Mouse (Mus musculus): ENCODE measurements around the gene BC052040.

BC052040 gene

DNA sequence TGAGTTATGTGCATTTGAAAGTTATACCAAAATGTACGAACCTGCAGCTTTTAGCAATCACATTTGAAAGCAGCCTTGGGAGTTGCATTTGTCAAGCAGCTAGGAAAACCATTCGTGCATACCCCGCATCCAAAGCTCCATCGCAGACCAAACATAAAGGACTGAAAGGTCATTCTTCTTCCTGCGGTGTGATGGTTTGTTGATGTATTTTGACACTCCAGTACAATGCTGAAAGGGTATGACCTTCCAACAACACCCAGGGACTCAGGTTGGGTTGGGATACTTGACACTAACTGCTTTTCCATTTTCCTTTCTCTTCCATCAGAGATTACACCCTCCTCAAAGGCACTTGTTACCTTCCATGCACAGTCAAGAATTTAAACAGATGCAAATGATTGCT lies 121.1 kb downstream of the BC052040 start:
- no peaks in the 10 kb centered on the region for H3K27me3 ChIP-seq (ENCODE audit: control insufficient read depth, insufficient read depth, low read length, poor library complexity, severe bottlenecking)
- H3K36me3 ChIP-seq (ENCODE audit: control insufficient read depth, insufficient read depth, low read length, poor library complexity, severe bottlenecking) = no peaks in the 10 kb centered on the region
- no peak for DNase-seq (ENCODE audit: low read depth, low spot score)

DNA sequence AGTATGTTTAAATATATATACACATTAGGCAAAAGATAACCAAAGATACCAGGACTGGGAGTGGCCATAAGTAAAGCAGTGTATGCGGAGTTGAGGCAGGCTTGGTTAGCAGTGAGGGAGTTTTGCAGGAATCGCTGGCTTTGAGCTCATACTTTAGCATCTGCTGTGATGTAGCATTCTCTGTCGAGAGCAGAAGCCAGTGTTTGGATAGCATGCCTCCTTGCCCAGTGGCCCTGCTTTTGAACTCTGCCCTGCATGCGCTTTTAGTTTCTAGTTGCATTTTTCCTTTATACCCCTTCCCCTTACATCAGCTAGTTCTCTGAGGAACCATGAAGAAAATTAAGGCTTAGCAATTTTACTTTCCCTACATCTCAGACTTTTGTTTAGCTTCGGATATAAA lies 136.0 kb downstream of the BC052040 start:
- H3K27me3 ChIP-seq (ENCODE audit: control insufficient read depth, insufficient read depth, low read length, poor library complexity, severe bottlenecking) = no peaks in the 10 kb centered on the region
- no peak for DNase-seq (ENCODE audit: low read depth, low spot score)
- H3K36me3 ChIP-seq (ENCODE audit: control insufficient read depth, insufficient read depth, low read length, poor library complexity, severe bottlenecking) = no peaks in the 10 kb centered on the region

DNA sequence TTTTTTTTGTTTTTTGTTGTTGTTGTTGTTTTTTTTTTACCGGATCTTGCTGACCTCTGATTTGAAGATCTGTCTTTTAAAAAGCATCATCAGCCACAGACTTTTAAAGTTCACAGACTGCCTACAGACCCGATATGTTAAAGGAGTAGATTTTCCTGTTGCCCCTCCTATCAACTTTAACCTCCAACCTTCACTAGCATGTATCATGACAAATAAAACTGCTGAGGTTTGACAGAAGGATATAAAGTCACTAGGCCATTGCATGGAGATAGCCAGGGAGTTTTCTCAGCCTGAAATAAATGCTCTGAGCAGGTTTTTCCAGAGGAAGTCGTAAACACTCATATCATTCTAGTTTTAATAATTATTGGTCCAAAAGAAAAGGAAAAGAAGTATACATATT lies 136.5 kb downstream of the BC052040 start:
- no peaks in the 10 kb centered on the region for H3K27me3 ChIP-seq (ENCODE audit: control insufficient read depth, insufficient read depth, low read length, poor library complexity, severe bottlenecking)
- no peak for DNase-seq (ENCODE audit: low read depth, low spot score)
- H3K36me3 ChIP-seq (ENCODE audit: control insufficient read depth, insufficient read depth, low read length, poor library complexity, severe bottlenecking) = no peaks in the 10 kb centered on the region

DNA sequence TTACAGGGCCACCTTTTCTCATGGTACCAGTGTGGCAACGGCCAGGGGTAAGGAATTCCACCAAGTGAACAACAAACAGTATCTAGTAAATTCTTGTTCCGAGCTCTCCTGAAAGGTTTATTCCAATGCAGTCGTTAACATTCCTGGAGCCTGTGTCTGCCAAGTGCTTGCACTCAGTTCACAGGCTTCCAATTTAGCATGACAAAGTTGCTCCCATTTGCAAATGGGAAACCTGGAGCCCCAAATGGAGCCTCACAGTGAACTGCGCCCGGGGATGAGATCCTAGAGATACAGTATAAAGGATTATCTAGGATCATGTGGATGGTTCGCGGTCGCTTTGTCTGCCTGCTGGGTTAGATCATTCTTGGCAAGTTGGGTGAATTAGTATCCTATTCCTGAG lies 141.9 kb downstream of the BC052040 start:
- no peaks in the 10 kb centered on the region for H3K36me3 ChIP-seq (ENCODE audit: control insufficient read depth, insufficient read depth, low read length, poor library complexity, severe bottlenecking)
- no peaks in the 10 kb centered on the region for H3K27me3 ChIP-seq (ENCODE audit: control insufficient read depth, insufficient read depth, low read length, poor library complexity, severe bottlenecking)
- DNase-seq (ENCODE audit: low read depth, low spot score) = no peak

DNA sequence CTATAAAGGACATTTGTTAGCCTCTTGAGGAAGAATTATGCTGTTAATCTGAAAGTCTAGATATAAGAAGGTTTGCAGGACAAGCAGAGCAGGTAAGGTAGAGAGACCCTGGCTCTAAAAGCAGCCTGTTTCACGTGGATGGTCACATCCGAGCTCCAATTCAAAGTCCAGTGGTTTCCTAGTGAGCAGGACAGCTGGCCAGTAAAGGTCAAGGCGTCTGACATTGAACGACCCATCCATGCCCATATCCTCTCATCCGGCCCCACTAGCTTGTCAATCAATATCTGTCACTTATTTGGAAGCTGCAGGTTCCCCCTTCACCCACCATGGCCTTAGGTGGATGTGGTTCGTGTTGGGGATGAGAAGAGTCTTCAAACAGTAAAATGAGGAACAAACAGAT lies 142.7 kb downstream of the BC052040 start:
- Histone ChIP-seq H3K36me3 (ENCODE audit: control insufficient read depth, insufficient read depth, low read length, poor library complexity, severe bottlenecking) (no peaks in the 10 kb centered on the region), H3K27me3 (ENCODE audit: control insufficient read depth, insufficient read depth, low read length, poor library complexity, severe bottlenecking) (no peaks in the 10 kb centered on the region)
- no peak for DNase-seq (ENCODE audit: low read depth, low spot score)

DNA sequence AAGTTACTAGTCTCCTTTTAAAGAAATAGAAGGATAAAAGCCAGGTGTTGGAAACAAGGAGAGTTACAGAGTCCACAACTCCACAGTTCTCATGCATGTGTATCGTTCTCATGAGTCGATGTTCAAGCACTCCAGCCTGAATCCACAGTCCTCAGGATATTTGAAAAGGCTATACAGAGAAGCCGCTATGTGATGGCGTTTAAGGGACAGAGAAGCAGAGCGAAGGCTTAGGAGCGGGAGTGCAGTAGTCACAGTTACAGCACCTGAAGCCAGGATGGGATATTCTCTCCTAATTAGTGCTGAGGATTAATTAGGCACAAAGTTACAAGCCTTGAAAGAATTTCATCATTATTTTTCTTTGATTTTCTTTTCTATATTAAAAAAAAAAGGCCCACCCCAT lies 143.2 kb downstream of the BC052040 start:
- H3K27me3 ChIP-seq (ENCODE audit: control insufficient read depth, insufficient read depth, low read length, poor library complexity, severe bottlenecking) = no peaks in the 10 kb centered on the region
- DNase-seq (ENCODE audit: low read depth, low spot score) = no peak
- no peaks in the 10 kb centered on the region for H3K36me3 ChIP-seq (ENCODE audit: control insufficient read depth, insufficient read depth, low read length, poor library complexity, severe bottlenecking)

DNA sequence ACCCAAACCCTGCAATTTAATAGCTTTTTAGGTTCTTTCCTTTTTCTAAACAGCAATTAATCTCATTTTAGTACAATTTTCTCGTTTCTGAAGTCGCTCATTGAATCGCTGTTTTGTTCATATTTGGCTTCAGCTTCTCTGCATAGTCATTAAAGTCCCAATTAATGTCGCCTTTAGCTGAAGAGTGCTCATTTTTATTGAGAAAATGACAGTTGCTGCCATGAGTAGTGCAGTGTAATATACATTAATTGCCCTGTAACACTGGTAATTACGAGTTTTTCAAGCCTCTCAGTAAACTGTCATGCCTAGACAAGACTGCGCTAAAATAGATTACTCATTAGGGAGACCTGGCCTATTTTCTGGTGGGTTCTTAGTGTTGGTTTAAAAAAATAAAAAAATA lies 144.0 kb downstream of the BC052040 start:
- DNase-seq (ENCODE audit: low read depth, low spot score) = no peak
- no peaks in the 10 kb centered on the region for H3K36me3 ChIP-seq (ENCODE audit: control insufficient read depth, insufficient read depth, low read length, poor library complexity, severe bottlenecking)
- H3K27me3 ChIP-seq (ENCODE audit: control insufficient read depth, insufficient read depth, low read length, poor library complexity, severe bottlenecking) = no peaks in the 10 kb centered on the region

DNA sequence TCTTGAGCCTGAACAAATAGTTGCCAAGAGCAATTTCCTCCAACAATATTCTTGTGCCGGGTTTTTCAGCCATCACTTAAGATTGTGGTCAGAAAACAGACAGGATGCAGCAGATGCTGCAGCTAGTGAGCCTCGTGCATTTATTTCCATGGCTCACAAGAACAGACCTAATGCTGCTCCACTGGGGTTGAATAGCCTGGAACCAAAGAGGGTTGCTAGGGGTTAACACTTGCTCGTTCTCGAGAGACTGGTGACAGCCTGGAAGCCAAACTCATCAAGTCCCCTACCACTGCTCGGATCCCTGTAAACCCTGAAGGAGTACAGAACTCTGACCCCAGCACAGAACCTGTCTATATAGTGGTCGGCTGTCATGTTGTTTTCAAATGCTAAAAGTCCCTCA lies 144.4 kb downstream of the BC052040 start:
- H3K36me3 ChIP-seq (ENCODE audit: control insufficient read depth, insufficient read depth, low read length, poor library complexity, severe bottlenecking) = no peaks in the 10 kb centered on the region
- H3K27me3 ChIP-seq (ENCODE audit: control insufficient read depth, insufficient read depth, low read length, poor library complexity, severe bottlenecking) = no peaks in the 10 kb centered on the region
- no peak for DNase-seq (ENCODE audit: low read depth, low spot score)

DNA sequence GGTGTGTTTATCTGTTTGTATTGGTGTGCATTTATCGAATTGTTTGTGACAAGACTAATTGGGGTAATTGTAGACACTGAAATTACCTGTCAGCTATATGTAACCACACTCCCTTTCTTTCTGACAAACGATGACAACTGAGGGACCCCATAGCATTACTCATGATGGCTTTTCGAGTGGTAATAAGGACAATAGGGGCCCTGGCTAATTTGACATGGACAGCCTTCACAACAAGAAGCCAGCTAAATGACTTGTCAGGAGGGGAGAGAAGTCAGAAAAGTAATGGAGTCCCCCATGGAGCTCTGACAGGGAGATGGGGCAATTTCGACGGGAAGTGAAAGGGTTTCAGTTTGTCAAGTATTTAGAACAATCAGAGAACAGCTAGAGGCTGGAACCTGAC lies 145.3 kb downstream of the BC052040 start:
- DNase-seq (ENCODE audit: low read depth, low spot score) = no peak

DNA sequence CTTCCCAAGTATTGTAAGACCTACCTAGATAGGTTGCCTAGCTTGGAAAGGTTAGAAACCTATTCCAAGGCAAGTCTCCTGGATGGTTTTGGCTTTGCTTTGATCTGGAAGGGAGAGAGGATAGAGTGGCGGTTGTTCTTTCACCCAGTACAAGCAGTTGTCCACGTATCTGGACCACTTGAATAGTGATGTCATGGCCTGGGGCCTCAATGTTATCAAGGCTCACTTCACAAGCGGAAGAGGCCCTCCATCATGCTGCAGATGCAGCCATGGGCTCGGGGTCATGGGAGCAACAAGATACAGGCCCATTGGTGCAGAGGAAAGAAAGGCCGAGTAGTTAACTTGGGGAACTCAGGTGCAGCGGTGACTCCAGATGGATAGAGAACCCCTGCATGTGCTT lies 147.1 kb downstream of the BC052040 start:
- Histone ChIP-seq H3K36me3 (ENCODE audit: control insufficient read depth, insufficient read depth, low read length, poor library complexity, severe bottlenecking) (no peaks in the 10 kb centered on the region; the same call in 1 of the 2 replicates), H3K27me3 (ENCODE audit: control insufficient read depth, insufficient read depth, low read length, poor library complexity, severe bottlenecking) (no peaks in the 10 kb centered on the region)
- no peak for DNase-seq (ENCODE audit: low read depth, low spot score)

More for the DNA sequence above, 145.3 kb downstream of the BC052040 start:
- no peaks in the 10 kb centered on the region for H3K27me3 ChIP-seq (ENCODE audit: control insufficient read depth, insufficient read depth, low read length, poor library complexity, severe bottlenecking)
- no peaks in the 10 kb centered on the region for H3K36me3 ChIP-seq (ENCODE audit: control insufficient read depth, insufficient read depth, low read length, poor library complexity, severe bottlenecking)

DNA sequence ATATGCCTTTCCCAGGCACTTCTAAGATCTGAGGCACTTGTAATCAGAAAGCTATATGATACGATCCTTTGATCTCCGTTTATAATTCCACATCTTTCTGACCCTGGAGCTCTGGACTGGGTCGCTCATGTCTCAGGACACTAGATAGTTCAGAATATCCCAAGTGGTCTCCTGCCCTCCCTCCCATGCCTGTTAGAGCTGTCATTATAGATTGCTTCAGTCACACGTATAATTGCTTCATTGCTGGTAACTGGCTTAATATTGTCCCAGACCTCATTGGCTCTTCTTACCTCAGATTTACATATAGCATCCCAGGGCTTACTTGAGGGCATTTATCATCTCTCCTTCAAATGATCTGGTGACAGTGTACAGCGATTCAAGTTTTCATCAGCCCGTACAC lies 149.0 kb downstream of the BC052040 start:
- no peak for DNase-seq (ENCODE audit: low read depth, low spot score)
- no peaks in the 10 kb centered on the region for H3K27me3 ChIP-seq (ENCODE audit: control insufficient read depth, insufficient read depth, low read length, poor library complexity, severe bottlenecking)
- no peaks in the 10 kb centered on the region; the same call in 1 of the 2 replicates for H3K36me3 ChIP-seq (ENCODE audit: control insufficient read depth, insufficient read depth, low read length, poor library complexity, severe bottlenecking)

DNA sequence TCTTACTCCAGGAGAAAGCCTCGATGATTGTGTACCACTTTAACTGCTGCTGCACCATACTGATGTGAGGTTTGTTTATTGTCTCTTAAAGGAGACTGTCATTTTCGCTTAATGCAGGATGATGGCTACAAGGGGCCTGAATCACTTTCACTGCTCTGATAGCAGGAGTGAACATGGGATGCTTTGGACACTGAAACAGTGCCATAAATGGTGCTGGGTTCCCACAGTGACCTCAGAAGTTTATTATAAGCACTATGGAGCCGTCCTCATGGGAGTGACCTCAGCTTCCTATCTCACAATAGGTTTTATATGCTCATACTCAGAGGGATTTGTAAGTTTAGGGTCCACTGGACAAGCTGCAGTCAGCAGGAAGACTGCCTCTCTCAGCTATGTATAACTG lies 149.7 kb downstream of the BC052040 start:
- H3K36me3 ChIP-seq (ENCODE audit: control insufficient read depth, insufficient read depth, low read length, poor library complexity, severe bottlenecking) = no peaks in the 10 kb centered on the region; the same call in 1 of the 2 replicates
- DNase-seq (ENCODE audit: low read depth, low spot score) = no peak
- no peaks in the 10 kb centered on the region for H3K27me3 ChIP-seq (ENCODE audit: control insufficient read depth, insufficient read depth, low read length, poor library complexity, severe bottlenecking)

DNA sequence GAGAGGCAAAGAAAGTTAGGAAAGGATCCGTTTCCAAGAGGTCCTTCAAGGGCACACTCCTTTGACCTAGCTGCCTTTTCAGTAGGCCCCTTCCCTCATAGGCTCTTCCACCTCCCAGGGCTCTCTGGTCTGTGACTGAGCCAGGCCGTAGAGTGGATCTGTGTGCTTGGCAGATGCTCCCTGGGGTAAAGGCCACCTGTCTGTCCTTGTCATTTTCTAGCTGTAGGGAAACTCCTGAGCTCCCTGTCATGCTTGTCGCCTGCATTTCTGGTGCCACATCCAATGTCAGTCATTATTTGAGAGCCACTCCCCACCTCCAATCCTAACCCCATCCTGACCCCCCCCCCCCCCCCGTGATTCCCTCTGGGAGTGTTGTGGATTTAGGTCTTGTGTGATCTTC lies 151.1 kb downstream of the BC052040 start:
- DNase-seq (ENCODE audit: low read depth, low spot score) = no peak
- Histone ChIP-seq H3K36me3 (ENCODE audit: control insufficient read depth, insufficient read depth, low read length, poor library complexity, severe bottlenecking) (no peaks in the 10 kb centered on the region; the same call in 1 of the 2 replicates), H3K27me3 (ENCODE audit: control insufficient read depth, insufficient read depth, low read length, poor library complexity, severe bottlenecking) (no peaks in the 10 kb centered on the region)

DNA sequence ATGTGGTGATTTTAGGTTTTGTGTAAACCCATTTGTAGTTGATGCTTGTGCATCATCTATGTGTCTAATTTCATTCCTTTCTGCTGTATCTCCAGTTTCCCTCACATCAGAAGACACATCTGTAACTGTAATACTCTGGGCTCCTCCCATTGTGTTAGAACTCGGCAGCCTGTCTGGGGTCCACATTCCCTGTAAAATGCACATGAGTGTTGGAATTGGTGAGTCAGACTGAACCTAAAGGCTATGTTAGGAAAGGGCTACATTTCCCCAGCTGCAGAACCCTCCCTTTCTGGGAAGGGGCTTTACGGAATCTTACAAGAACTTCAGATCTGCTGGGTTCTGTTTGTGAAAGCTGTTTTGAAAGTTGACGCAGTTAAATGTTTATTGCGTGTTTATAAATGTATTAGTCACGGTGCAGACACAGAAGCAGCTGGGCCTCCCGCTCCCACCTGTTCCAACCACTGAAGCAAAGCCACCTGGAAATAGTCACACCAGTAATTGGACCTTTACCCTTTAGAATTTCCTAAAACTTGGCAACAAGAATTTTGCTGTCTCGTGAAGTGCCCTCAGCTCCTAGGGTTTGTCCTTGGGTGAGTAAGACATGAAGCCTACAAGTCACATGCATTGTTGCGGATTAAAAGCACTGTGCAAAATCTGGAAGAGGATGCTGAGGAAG lies 151.6 kb downstream of the BC052040 start:
- Histone ChIP-seq H3K27me3 (ENCODE audit: control insufficient read depth, insufficient read depth, low read length, poor library complexity, severe bottlenecking) (no peaks in the 10 kb centered on the region), H3K36me3 (ENCODE audit: control insufficient read depth, insufficient read depth, low read length, poor library complexity, severe bottlenecking) (no peaks in the 10 kb centered on the region; the same call in 1 of the 2 replicates)
- DNase-seq (ENCODE audit: low read depth, low spot score) = no peak

DNA sequence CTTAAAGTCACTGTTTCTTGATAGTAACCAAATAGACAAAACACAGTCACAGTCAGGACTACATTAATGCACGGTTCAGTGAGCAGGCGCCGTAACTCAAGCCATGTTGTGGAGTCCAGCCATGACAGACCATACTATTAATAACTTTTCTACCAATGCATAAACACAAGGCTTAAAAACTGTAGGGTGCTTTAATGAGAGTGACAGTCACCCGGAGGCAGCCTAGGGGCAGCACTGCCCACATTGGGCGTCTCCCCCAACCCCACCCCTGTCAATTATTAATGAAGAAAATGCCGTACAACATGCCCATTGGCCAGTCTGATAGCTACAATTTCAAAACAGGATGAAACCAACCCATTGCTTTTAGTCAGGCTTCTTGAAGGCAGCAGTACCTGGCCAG lies 153.3 kb downstream of the BC052040 start:
- Histone ChIP-seq H3K36me3 (ENCODE audit: control insufficient read depth, insufficient read depth, low read length, poor library complexity, severe bottlenecking) (no peaks in the 10 kb centered on the region; the same call in 1 of the 2 replicates), H3K27me3 (ENCODE audit: control insufficient read depth, insufficient read depth, low read length, poor library complexity, severe bottlenecking) (no peaks in the 10 kb centered on the region)
- no peak for DNase-seq (ENCODE audit: low read depth, low spot score)

DNA sequence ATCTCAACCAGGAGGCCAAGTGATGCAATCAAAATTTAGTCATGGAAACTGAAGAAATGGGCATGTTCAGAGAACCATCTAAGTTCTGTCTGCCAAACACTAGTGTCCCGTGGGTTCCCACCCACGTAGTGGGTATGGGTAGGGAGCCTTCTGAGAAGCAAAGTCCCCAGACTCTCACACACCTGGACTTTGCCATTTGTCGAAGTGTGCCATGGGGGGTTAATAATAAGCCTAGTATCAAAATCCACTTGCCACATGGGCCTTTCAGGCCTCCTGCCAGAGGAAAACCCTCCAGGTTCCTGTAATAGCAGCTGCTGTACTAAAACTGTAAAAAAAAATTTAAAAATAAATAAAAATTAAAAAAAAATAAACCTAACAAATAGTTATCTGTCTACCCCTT lies 154.9 kb downstream of the BC052040 start:
- Histone ChIP-seq H3K36me3 (ENCODE audit: control insufficient read depth, insufficient read depth, low read length, poor library complexity, severe bottlenecking) (no peaks in the 10 kb centered on the region; the same call in 1 of the 2 replicates), H3K27me3 (ENCODE audit: control insufficient read depth, insufficient read depth, low read length, poor library complexity, severe bottlenecking) (no peaks in the 10 kb centered on the region)
- no peak for DNase-seq (ENCODE audit: low read depth, low spot score)
